Comparison of ENCODE assay signal across 1 mouse cellular context in the genomic region with DNA sequence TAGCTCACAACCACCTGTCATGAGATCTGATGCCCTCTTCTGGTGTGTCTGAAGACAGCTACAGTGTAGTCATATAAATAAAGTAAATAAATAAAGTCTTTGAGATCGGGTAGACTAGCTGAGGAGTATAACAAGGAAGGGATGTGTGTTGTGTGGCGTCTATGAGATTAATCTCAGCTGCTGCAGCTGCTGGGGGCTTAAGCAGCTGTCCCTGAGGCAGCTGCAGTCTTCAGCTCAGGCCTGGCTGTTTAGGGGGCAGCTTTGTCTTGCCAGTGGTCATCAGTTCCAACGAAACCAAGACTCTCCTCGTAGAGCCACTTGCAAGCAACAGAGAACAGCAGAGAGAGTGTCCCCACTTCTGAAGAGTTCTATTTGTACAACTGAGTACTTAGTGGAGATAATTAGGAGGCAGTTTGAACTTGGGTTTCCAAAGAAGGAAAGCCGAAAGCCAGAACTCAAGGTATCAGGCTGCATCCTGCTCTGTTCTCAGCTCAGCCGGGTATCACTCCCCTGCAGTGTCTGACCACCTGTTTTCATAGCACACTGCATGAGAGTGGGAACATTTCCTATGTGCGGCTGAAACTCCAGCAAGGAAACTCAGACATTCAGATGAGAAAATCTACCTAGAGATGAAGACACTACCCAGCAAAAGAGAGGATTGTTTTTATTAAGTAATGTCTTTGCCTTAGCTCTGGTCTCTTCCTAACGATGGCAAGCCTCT.
TF ChIP-seq lines count a peak whose summit lies in the region.

No protein-coding gene starts in this region.

TF ChIP-seq in myocyte, 11 proteins besides CTCF, POLR2A, EP300 and RAD21 (continued from another document):
- TF ChIP-seq REST (IDR thresholded peaks at IDR 0.05; ENCODE audit: insufficient read depth, insufficient read length) (no peak), MYOG (IDR thresholded peaks at IDR 0.05; ENCODE audit: control insufficient read depth in 1 of 3, insufficient read depth in 1 of 3, insufficient read length in 2 of 3, low read depth in 2 of 3) (peak; percentile 99 to 100 (median 99)), CEBPB (IDR thresholded peaks at IDR 0.05; ENCODE audit: insufficient read depth, poor library complexity, severe bottlenecking) (no peak), E2F4 (IDR thresholded peaks at IDR 0.05; ENCODE audit: insufficient read depth) (no peak), TCF3 (IDR thresholded peaks at IDR 0.05; ENCODE audit: insufficient read length, low read depth) (peak; percentile 100), MYOD1 (IDR thresholded peaks at IDR 0.05; ENCODE audit: control insufficient read depth in 1 of 3, insufficient read length in 2 of 3, low read depth in 2 of 3) (peak; percentile 96 to 99 (median 99))
TF ChIP-seq in myocyte: peak in this region for 4.
